Mouse (Mus musculus) layer of hippocampus, adult 9-11 months (tissue): ENCODE data around the gene Sult1a1.
"Not testable (repeated sequence)": the region's sequence is repeated elsewhere in the genome, so short reads cannot be mapped to it uniquely, and the experiment has no call there.

Source experiments
- DNase-seq: peaks from one replicate; pipeline ENCODE4 v3.0.0; 2022

The Sult1a1 gene

DNA sequence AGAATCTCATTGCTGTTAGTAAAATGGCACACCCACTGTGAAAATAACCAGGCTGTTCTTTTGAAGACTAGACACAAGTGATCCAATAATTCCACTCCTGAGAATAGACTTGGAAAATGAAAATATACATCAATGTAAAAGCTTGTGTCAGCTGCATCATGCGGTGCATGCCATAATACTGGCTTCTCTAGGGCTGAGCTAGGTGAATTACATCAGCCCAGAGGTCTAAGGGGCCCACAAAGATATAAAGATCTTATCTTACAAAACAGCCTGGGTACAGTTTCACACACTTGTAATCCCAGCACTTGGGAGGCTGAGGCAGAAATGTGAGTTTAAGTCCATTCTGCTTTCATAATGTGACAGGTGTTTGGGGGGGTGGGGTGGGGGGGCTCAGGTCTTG, 18.7 kb downstream of the Sult1a1 start:
- DNase-seq = no peak

DNA sequence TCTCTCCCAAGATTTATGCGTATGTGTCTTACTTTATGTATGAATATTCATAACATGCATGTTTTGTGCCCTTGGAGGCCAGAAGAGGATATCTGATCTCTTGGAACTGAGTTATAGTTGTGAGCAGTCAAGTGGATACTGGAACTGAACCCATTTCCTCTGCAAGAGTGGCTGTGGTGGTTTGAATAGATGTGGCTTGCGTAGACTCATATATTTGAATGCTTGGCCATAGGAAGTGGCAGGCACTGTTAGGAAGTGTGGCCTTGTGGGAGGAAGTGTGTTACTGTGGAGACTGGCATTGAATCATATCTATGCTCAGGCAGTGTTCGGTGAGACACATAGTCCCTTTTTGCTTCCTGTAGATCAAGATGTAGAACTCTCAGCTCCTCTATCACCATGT, 20.5 kb downstream of the Sult1a1 start:
- no peak for DNase-seq

DNA sequence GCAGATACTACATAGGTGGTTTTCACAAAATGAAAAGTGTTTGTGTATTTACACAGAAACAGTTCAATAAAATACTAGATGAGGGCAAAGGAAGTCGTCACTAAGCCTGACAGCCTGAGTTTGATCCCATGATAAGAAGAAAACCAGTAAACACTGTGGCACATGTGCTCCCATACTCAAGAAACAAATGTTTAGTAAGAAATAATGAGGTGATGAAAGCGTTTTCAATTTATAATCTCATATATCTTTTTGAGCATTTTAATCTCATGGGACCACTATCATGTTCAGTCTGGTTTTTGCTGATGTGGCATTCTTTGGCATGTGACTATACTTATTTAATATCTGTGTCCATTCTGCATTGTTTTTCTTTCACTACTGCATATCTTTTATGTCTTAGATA, 22.2 kb downstream of the Sult1a1 start:
- DNase-seq = no peak

DNA sequence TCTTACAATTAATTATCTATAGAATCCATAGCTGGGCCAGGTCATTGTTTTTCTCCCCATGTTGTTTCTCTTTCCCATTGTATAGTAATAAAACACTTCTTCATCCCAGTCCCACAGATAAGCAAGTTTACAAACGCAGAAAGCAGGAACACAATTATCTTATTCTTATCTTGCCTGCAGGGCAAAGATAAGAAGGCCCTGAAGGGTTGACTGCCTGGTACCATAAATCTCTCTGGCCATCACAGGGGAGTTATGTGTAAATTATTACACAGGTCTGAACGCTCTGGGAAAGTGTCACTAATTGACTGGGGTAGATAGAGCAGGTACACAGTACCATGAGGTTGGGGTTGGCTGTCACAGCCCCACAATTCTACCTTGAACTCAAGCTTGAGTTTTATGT, 25.4 kb downstream of the Sult1a1 start:
- DNase-seq = no peak

DNA sequence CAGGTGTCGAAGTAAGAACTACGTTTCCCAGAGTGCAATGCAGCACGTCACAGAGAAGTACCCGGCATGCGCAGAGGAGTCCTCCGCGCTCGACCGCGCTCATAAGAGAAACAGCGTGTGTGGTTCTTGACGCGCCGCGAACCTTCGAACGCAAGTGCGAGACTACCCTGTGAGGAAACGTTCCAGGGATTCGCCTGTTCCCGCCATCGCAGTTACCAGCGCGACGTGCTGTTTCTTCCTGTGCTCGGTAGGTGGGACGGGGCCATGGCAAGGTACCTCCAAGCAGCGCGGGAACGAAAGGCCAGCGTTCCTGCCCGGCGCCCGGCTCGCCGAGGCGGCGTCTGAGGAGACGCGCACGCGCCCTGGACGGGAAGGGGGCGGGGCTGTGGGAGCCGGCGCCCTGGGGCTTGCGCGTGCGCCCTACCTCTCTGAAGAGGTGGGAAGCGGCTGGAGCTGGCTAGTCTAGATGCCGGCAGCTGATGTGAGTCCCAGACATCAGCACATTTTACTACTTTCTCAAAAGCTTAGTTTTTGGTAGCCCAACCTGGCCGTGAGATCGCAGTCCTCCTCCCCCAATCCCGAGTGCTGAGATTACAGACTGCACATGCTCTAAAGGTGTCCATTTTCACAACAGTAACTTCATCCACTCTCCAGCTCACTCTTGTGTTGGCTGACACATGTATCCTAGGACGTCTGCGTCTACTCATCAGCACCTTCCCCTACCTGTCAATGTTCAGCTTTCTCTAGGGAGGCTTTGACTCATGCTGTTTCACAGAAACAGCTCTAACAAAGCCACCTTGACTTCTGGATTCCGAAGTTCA, 26.8 kb downstream of the Sult1a1 start, which contains the start of gene Sgf29:
Gene Sgf29 (plus strand): TSS at position 79 of the 821 bp plus-strand sequence.
- DNase-seq = peak; percentile 93

DNA sequence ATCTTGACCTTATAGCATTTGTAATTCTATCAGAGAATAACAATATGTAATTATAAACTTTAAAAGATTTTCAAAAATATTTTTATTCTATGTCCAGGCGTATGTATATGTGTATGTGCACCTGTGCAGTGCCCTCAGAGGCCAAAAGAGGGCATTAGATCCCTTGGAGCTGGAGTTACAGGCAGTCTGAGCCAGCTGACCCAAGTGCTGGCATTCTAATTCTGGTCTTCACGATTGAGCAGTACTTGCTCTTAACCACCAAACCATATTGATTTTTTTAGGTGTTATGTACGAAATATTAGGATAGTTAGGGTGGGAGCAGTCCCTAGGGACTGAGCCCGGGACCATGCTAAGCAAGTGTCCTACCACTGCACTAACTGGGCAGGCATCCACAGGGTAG, 27.7 kb downstream of the Sult1a1 start:
- no peak for DNase-seq

DNA sequence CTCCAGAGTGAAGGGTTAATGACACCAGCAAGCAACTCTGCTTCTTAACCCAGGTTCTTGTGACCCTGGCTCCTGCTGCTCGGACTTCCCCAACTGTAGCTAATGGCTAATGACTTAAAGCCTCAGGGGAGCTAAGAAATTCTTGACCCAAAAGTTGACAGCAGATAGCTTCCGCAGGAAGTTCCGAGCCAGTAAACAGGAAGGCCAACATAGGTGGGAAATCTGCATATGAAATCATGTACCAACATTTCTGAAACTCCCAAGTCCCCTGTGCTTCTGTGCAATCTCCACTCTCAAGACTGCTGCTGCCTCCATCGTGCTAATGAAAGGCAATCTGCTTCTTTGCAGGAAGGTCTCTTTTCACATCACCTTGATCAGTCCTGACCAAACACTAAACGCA, 30.5 kb downstream of the Sult1a1 start:
- DNase-seq = no peak

DNA sequence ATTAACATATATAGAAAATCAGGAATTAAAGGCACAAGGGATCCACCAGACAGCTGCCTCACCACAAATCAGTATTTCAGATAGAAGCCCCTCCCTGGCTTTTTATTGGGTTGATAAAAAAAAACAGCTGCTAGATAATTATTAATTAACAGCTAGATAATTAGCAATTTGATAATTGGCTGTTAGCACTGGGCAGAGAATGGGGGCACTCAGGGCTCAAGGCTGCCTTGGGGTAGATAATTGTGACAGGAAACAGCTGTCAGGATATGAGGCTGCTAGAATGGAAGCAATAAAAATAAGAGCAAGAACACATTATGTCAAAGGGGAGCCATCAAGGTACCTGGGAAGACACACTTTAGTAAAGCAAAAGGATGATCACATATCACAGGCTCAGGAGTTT, 31.3 kb downstream of the Sult1a1 start:
- no peak for DNase-seq

DNA sequence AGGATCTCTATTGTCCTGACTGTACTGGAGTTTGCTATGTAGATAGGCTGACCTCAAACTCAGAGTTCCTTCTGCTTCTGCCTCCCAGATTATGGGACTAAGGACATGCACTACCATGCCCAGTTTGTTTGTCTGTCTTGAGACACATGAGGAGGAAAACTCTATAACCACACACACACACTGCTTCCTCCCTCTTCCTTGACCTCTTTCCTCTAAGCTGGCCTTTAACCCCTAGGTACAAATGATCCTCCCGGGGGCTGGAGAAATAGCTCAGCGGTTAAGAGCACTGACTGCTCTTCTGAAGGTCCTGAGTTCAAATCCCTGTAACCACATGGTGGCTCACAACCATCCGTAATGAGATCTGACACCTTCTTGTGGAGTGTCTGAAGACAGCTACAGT, 31.9 kb downstream of the Sult1a1 start:
- no peak for DNase-seq

DNA sequence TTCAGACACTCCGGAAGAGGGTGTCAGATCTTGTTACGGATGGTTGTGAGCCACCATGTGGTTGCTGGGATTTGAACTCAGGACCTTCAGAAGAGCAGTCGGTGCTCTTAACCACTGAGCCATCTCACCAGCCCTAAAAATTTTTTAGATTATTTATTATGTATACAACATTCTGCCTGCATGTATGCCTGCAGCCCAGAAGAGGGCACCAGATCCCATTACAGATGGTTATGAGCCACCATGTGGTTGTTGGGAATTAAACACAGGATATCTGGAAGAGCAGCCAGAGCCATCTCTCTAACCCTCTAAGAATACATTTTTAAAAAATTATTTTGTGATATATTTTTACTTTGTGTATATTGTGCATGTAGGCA, 33.0 kb downstream of the Sult1a1 start:
- DNase-seq = not testable (repeated sequence)

DNA sequence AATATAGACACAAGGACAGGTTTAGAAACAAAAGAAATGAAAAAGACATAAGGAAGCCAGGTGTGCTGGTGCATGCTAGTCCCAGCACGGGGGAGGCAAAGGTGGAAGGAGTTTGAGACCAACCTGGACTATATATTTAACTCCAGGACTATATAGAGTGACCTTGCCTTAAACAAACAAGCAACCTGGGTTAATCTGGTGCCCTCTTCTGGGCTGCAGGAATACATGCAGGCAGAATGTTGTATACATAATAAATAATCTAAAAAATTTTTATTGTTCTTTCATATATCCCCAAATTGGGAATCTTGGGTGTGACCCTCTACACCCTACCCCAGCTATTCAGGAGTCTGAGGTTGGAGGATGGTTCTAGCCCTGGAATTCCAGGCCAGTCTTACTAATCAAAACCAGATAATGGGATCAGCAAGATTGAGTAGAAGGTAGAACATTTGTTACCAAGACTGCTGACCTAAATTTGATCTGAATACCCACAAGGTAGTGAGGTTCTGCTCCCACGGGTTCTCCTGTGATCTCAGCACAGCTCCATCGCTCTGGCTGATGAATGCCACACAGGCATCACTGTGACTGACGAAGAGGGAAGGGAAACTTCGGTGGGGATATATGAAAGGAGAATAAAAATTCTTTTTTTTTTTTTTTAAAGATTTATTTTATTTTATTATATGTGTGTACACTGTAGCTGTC, 33.5 kb downstream of the Sult1a1 start:
- no peak for DNase-seq

DNA sequence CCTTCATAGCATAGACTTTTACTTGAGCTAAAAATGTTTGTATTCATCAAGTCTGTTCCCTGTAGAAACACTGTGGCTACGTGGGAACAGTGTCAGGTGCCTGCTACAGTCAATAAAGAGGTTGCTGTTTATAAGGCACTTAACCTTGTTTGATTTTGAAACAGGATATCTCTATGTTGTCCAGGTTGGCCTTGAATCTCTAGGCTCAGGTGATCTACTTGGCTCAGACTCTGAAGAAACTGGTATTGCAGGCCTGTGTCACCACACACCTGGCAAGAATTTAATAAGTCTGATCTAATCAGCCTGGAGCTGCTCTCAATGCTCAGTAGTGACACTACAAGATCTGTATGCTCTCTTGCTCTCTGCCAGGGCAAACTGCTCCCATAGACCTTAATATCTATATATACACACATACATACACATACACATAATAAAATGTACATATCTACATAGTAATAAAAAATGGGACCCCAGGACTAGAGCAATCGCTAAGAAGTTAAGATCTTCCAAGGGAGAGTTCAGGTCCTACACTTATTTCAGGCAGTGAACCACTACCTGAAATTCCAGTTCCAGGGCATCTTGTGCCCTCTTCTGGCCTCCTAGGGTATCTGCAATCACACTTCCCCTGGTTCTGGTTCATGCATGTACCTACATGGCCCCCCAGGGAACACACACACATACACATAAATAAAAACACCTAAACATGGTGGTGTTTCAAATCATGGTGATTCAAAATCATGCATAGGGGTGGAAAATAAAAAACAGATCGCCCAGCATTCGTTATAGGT, 39.3 kb downstream of the Sult1a1 start:
- DNase-seq = no peak

DNA sequence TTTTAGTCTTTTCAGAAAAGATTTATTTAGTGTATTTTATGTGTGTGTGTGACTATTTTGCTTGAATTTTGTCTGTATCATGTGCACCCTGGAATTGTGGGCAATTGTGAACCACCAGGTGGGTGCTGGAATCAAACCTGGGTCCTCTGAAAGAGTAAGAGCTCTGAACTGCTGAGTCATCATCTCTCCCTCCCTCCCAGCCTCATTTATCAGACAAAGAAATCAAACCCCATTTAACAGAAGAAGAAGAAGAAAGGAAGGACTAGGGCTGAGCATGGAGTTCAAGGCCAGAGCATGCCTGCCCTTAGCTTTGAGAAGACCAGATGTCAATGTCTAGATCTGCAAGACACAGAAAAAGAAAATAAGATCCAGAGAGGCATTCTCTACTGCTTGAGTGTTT, 40.9 kb downstream of the Sult1a1 start:
- DNase-seq = no peak

DNA sequence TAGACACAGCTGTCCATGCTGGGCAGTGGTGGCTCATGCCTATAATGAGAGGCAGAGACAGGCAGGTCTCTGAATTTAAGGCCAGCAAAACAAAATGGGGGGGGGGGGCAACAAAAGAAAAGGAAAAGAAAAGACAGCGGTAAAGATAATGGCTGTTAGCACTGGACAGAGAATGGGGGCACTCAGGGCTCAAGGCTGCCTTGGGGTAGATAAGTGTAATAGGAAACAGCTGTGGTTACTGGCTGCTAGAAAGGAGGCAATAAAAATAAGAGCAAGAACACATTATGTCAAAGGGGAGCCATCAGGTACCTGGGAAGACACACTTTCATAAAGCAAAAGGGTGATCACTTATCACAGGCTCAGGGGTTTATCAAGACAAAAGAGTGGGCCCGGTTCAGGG, 43.8 kb downstream of the Sult1a1 start:
- DNase-seq = no peak

DNA sequence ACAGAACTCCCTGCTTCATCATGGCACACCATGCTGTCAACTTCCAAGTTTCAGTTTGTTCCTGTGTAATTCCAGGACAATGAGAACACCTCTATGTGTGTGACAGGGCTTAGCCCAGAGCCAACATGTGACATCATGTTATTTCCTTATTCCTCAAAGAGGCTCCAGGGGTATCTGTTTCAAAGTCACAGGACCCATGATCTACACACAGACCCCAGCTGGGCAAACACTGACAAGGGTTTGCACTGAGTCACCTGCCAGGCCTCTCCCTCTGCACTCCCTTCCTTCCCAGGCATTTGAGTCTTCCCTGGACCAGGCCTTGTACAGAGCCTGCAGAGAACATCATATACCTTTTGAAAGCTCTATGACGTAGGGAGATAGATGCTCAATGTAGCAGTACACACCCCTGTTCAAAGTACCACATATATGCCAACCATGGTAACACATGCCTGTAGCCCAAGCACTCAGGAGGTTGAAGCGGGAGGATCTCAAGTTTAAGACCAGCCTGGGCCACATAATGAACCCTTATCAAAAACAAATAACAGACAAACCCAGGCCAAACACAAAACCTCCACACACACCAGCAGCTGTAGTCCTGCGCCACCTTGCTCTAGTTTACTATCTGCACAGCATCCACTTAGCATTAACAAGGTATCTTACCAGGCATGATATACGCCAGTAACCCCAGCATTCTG, 45.3 kb downstream of the Sult1a1 start, which contains the start of gene Nupr1:
Gene Nupr1 (minus strand): TSS at position 38 of the 695 bp plus-strand sequence.
- no peak for DNase-seq

DNA sequence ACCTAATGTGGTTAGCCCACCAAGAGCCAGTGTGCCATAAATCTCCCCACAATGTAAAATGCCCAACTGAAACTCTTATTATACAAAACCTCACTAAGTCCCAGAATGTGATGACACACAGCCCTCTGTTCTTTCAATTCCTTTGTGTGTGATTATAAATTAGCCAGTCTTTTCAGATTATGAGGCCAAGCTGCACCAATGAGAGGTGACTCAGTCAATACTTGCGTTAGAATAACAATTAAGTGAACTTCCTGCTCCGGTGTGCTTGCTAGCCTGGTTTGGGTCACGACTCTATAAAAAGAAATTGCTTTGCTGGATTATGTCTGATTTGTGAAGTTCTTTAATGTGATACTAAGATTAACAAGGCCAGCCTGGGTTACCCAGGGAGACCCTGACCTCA, 46.3 kb downstream of the Sult1a1 start:
- no peak for DNase-seq

DNA sequence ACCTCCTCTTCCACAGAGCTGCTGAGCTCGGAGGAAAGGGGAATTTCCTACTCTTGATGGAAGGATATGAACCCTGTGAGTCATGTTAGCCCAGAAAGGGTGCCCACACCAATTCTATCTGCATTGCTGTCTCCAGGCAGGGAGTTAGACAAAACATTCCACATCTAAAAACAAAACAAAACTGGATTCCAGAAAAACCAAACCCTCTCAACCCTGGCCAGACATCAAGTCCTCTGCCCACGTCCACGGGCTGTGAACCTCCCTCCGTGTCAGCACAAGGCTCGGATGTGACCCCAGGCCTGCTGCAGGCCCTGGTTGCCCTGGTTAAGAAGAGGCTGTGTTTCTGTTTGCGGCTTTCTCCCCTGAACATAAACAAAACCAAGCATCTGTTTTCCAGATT, 48.1 kb downstream of the Sult1a1 start:
- DNase-seq = no peak

DNA sequence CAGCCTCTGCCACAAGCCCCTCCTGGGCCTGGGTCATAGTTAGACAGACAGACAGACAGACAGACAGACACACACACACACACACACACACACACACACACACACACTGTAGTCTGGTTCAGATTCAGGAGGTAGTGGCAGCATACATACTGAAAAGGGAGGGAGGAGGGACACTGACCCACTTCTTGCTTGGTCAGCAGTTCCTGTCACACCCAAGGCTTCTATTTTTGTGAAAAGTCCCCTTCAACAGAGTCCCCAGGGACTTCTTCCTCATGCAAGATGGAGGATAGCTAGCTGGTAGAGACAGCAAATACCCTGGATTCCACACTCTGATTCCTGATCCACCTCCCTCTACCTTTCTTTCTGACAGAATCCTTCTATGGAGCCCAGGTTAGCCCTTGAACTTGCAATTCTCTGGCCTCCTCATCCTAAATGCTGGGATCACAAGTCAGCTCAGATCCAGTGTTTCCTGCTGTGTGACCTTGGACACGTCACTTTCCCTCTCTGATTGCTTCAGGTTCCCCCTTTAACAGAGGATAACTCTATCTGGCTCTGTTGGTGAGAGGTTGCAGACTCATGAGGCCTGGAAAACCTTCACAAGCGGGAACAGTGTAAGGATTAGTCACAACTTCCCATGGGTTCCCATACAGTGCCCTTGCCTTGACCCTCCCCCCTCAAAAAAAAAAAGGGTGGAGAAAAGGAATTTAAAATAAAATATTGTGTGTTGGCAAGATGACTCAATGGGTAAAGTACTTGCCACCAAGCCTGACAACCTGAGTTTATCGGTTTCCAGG, 50.2 kb downstream of the Sult1a1 start:
- no peak for DNase-seq

DNA sequence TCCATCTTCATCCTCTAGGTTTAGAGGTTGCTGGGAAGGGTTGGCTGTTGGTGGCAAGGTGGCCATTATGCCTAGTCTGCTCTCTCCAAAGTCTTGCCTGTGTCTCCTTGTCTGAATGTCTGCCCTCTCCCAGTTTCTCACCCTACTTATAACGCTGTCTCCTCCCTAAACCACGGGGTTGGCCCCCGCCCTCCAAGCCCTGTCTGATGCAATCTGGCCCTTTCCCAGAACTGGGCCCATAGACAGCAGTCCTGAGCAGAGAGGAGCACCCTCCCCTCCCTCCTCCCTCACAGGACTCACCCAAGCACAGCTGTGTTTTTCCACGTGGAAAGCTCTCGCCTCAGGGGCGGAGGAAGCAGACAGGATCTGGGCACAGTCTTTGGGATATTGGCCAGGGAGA, 50.9 kb downstream of the Sult1a1 start:
- DNase-seq = peak; percentile 75

DNA sequence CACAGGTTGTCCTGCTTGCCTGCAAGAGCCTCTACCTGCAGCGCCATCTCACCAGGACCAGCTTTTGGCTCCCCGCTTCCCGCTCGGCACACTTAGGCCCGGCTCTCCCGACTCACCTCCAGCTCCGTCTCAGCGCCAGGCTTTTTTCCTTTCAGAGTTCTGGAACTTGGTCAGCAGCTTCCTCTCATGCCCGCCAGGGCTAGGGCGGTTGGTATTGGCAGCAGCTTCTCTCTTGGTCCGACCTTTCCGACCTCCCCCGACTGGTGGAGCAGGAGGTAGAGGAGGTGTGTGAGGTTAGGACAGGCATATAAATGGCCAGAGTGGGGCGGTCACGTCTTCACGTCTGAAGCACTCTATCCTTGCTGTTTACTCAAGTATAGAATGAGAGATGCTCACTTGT, 51.5 kb downstream of the Sult1a1 start:
- DNase-seq = no peak

DNA sequence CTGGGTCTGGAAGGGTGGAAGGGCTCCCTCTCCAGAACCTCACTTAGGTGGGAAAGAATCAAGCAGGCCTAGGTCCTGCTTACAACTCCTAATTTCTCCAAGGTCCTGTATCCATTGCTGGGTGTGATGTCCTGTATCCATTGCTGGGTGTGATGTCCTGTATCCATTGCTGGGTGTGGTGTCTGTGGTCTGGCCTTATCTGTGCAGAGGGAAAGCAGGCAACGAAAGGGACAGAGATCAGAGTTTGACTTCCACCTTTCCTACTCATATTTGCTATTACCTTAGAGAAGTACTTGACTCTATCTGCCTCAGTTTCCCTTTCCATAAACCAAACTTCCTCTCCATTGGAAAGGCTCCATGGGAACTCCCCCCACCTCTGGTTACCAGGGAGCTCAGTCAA, 52.9 kb downstream of the Sult1a1 start:
- no peak for DNase-seq
